Mouse (Mus musculus): ENCODE results near the gene Zfp451. TPM values are rescaled to one million over a fixed set of nuclear protein-coding genes. Genes with fewer than 3 reads are reported as not detected.
A peak's percentile ranks its signal among the peaks of the same experiment; 100 is the strongest.
"Not testable (repeated sequence)": the region's sequence is repeated elsewhere in the genome, so short reads cannot be mapped to it uniquely, and the experiment has no call there.

Gene Zfp451
- 10 to 100 TPM; 35.3 to 38.5 TPM for total RNA-seq (2021)
- long read RNA-seq, experiment 1, full-length matches to known transcripts = 2 of 3 reads
- long read RNA-seq, experiment 1, partial matches to known transcripts = 0 of 3 reads
- long read RNA-seq, experiment 1, other reads (novel, unspliced or antisense) = 1 of 3 reads
- long read RNA-seq, experiment 2, full-length matches to known transcripts = 1 of 2 reads
- long read RNA-seq, experiment 2, partial matches to known transcripts = 0 of 2 reads
- long read RNA-seq, experiment 2, other reads (novel, unspliced or antisense) = 1 of 2 reads

GRCm38 (mm10) chr1:33813868-33814794 is at the start of gene Zfp451:
TSS of gene Zfp451 (minus strand) at chr1:33814595.
- DNase-seq = peak; percentile 94 to 96

- no peak for DNase-seq
These were observed 32.4 kb upstream of the Zfp451 start for GRCm38 (mm10) chr1:33846807-33847206.

GRCm38 (mm10) chr1:33843823-33844222 is 29.4 kb upstream of the Zfp451 start:
- DNase-seq = no peak

GRCm38 (mm10) chr1:33838952-33839351 is 24.6 kb upstream of the Zfp451 start:
- DNase-seq = not testable (repeated sequence)

GRCm38 (mm10) chr1:33830586-33830985 is 16.2 kb upstream of the Zfp451 start:
- DNase-seq = no peak

- no peak for DNase-seq
These were observed 3.5 kb upstream of the Zfp451 start for GRCm38 (mm10) chr1:33817931-33818330.

GRCm38 (mm10) chr1:33813495-33813867 is 914 bp downstream of the Zfp451 start:
- peak; percentile 5 to 15 for DNase-seq

- no peak for DNase-seq
These were observed 11.1 kb downstream of the Zfp451 start for GRCm38 (mm10) chr1:33803323-33803722.

GRCm38 (mm10) chr1:33799620-33800019 is 14.8 kb downstream of the Zfp451 start:
- DNase-seq = no peak

GRCm38 (mm10) chr1:33788493-33788892 is 25.9 kb downstream of the Zfp451 start:
- DNase-seq = no peak

GRCm38 (mm10) chr1:33788072-33788471 is 26.3 kb downstream of the Zfp451 start:
- DNase-seq = no peak

- DNase-seq = no peak
These were observed 29.8 kb downstream of the Zfp451 start for GRCm38 (mm10) chr1:33784561-33784960.

- DNase-seq = no peak
These were observed 38.2 kb downstream of the Zfp451 start for GRCm38 (mm10) chr1:33776175-33776611.

- no peak for DNase-seq
These were observed 42.3 kb downstream of the Zfp451 start for GRCm38 (mm10) chr1:33772106-33772505.

GRCm38 (mm10) chr1:33771621-33772020 is 42.8 kb downstream of the Zfp451 start:
- no peak for DNase-seq

- DNase-seq = no peak
These were observed 45.6 kb downstream of the Zfp451 start for GRCm38 (mm10) chr1:33768827-33769226.

- peak in 1 of 2 experiments; percentile 24 for DNase-seq
These were observed 46.2 kb downstream of the Zfp451 start for GRCm38 (mm10) chr1:33768091-33768787.

- DNase-seq = no peak
These were observed 47.6 kb downstream of the Zfp451 start for GRCm38 (mm10) chr1:33766520-33767508.

GRCm38 (mm10) chr1:33765468-33766080 is 48.8 kb downstream of the Zfp451 start:
- no peak for DNase-seq

GRCm38 (mm10) chr1:33763826-33764225 is 50.6 kb downstream of the Zfp451 start:
- no peak for DNase-seq

GRCm38 (mm10) chr1:33758488-33758887 is 55.9 kb downstream of the Zfp451 start:
- DNase-seq = no peak

Data from adrenal gland, postnatal 36 days (tissue).